Mouse (Mus musculus): Measurements from ENCODE around the gene Pcbd2. TPM values are rescaled to one million over a fixed set of nuclear protein-coding genes. Genes with fewer than 3 reads are reported as not detected.

The Pcbd2 gene
- polyA plus RNA-seq, 1 experiment = 32.2 TPM

- Histone ChIP-seq H3K27ac (ENCODE audit: insufficient read depth, low read length) (no peak overlapping the region), H3K4me3 (ENCODE audit: insufficient read depth, low read length) (no peak overlapping the region), H3K4me1 (ENCODE audit: control insufficient read depth, insufficient read depth, low read length) (no peaks in the 10 kb centered on the region)
- no peak for TF ChIP-seq POLR2A (IDR thresholded peaks at IDR 0.05; ENCODE audit: extremely low read depth, insufficient read depth, low read length)
- TF ChIP-seq CTCF (IDR thresholded peaks at IDR 0.05; ENCODE audit: extremely low read depth, insufficient read depth, low read length) = no peak
These were observed 22.9 kb upstream of the Pcbd2 start for GRCm38 (mm10) chr13:55704301-55704700.

GRCm38 (mm10) chr13:55712846-55713245, 14.3 kb upstream of the Pcbd2 start:
- no peak for TF ChIP-seq POLR2A (IDR thresholded peaks at IDR 0.05; ENCODE audit: extremely low read depth, insufficient read depth, low read length)
- no peak for TF ChIP-seq CTCF (IDR thresholded peaks at IDR 0.05; ENCODE audit: extremely low read depth, insufficient read depth, low read length)
- peaks cover 4% of the 10 kb centered on the region; the same call in 1 of the 2 replicates for H3K4me1 ChIP-seq (ENCODE audit: control insufficient read depth, insufficient read depth, low read length)
- no peak overlapping the region for H3K4me3 ChIP-seq (ENCODE audit: insufficient read depth, low read length)
- H3K27ac ChIP-seq (ENCODE audit: insufficient read depth, low read length) = no peak overlapping the region

GRCm38 (mm10) chr13:55714501-55715166, 12.5 kb upstream of the Pcbd2 start, which contains the start of gene Txndc15:
Gene Txndc15 (plus strand): TSS chr13:55714650.
- Histone ChIP-seq H3K4me3 (ENCODE audit: insufficient read depth, low read length) (peak within 1 kb of the TSS; percentile 83), H3K27ac (ENCODE audit: insufficient read depth, low read length) (peak within 1 kb of the TSS; percentile 98), H3K4me1 (ENCODE audit: control insufficient read depth, insufficient read depth, low read length) (peaks cover 4% of the 10 kb centered on the region; the same call in 1 of the 2 replicates)
- TF ChIP-seq CTCF (IDR thresholded peaks at IDR 0.05; ENCODE audit: extremely low read depth, insufficient read depth, low read length) (no peak), POLR2A (IDR thresholded peaks at IDR 0.05; ENCODE audit: extremely low read depth, insufficient read depth, low read length) (peak; percentile 70)

- Histone ChIP-seq H3K27ac (ENCODE audit: insufficient read depth, low read length) (peak overlapping the region; percentile 98), H3K4me1 (ENCODE audit: control insufficient read depth, insufficient read depth, low read length) (peaks cover 4% of the 10 kb centered on the region; the same call in 1 of the 2 replicates), H3K4me3 (ENCODE audit: insufficient read depth, low read length) (peak overlapping the region; percentile 83)
- no peak for TF ChIP-seq CTCF (IDR thresholded peaks at IDR 0.05; ENCODE audit: extremely low read depth, insufficient read depth, low read length)
- TF ChIP-seq POLR2A (IDR thresholded peaks at IDR 0.05; ENCODE audit: extremely low read depth, insufficient read depth, low read length) = no peak
These were observed 12.0 kb upstream of the Pcbd2 start for GRCm38 (mm10) chr13:55715167-55715512.

- TF ChIP-seq CTCF (IDR thresholded peaks at IDR 0.05; ENCODE audit: extremely low read depth, insufficient read depth, low read length) = no peak
- TF ChIP-seq POLR2A (IDR thresholded peaks at IDR 0.05; ENCODE audit: extremely low read depth, insufficient read depth, low read length) = no peak
- peaks cover 4% of the 10 kb centered on the region; the same call in 1 of the 2 replicates for H3K4me1 ChIP-seq (ENCODE audit: control insufficient read depth, insufficient read depth, low read length)
- H3K4me3 ChIP-seq (ENCODE audit: insufficient read depth, low read length) = no peak overlapping the region
- H3K27ac ChIP-seq (ENCODE audit: insufficient read depth, low read length) = no peak overlapping the region
These were observed 11.2 kb upstream of the Pcbd2 start for GRCm38 (mm10) chr13:55715908-55716510.

- H3K4me3 ChIP-seq (ENCODE audit: insufficient read depth, low read length) = no peak overlapping the region
- H3K27ac ChIP-seq (ENCODE audit: insufficient read depth, low read length) = no peak overlapping the region
- TF ChIP-seq POLR2A (IDR thresholded peaks at IDR 0.05; ENCODE audit: extremely low read depth, insufficient read depth, low read length) (no peak), CTCF (IDR thresholded peaks at IDR 0.05; ENCODE audit: extremely low read depth, insufficient read depth, low read length) (no peak)
- no peaks in the 10 kb centered on the region for H3K4me1 ChIP-seq (ENCODE audit: control insufficient read depth, insufficient read depth, low read length)
These were observed 5.7 kb upstream of the Pcbd2 start for GRCm38 (mm10) chr13:55721516-55721915.

- no peak overlapping the region for H3K27ac ChIP-seq (ENCODE audit: insufficient read depth, low read length)
- H3K4me3 ChIP-seq (ENCODE audit: insufficient read depth, low read length) = no peak overlapping the region
- TF ChIP-seq POLR2A (IDR thresholded peaks at IDR 0.05; ENCODE audit: extremely low read depth, insufficient read depth, low read length) (no peak), CTCF (IDR thresholded peaks at IDR 0.05; ENCODE audit: extremely low read depth, insufficient read depth, low read length) (no peak)
- no peaks in the 10 kb centered on the region for H3K4me1 ChIP-seq (ENCODE audit: control insufficient read depth, insufficient read depth, low read length)
These were observed 5.2 kb upstream of the Pcbd2 start for GRCm38 (mm10) chr13:55721995-55722394.

- H3K27ac ChIP-seq (ENCODE audit: insufficient read depth, low read length) = peak overlapping the region; percentile 97
- no peaks in the 10 kb centered on the region for H3K4me1 ChIP-seq (ENCODE audit: control insufficient read depth, insufficient read depth, low read length)
- no peak for TF ChIP-seq POLR2A (IDR thresholded peaks at IDR 0.05; ENCODE audit: extremely low read depth, insufficient read depth, low read length)
- 0 out of 2 replicates have a peak, but pooled peaks have one; percentile 3 for TF ChIP-seq CTCF (IDR thresholded peaks at IDR 0.05; ENCODE audit: extremely low read depth, insufficient read depth, low read length)
- peak overlapping the region; percentile 92 for H3K4me3 ChIP-seq (ENCODE audit: insufficient read depth, low read length)
These were observed 509 bp upstream of the Pcbd2 start for GRCm38 (mm10) chr13:55726598-55727119.

- H3K4me3 ChIP-seq (ENCODE audit: insufficient read depth, low read length) = peak overlapping the region; percentile 92
- no peak for TF ChIP-seq POLR2A (IDR thresholded peaks at IDR 0.05; ENCODE audit: extremely low read depth, insufficient read depth, low read length)
- TF ChIP-seq CTCF (IDR thresholded peaks at IDR 0.05; ENCODE audit: extremely low read depth, insufficient read depth, low read length) = peak; percentile 51; the same call in 1 of the 2 replicates
- peak overlapping the region; percentile 97 for H3K27ac ChIP-seq (ENCODE audit: insufficient read depth, low read length)
- no peaks in the 10 kb centered on the region for H3K4me1 ChIP-seq (ENCODE audit: control insufficient read depth, insufficient read depth, low read length)
These were observed 671 bp downstream of the Pcbd2 start for GRCm38 (mm10) chr13:55727839-55728238.
